Mouse (Mus musculus): Measurements from ENCODE around the gene Rad50.

Rad50 gene

GRCm38 (mm10) chr11:53698521-53698920 is 8.6 kb downstream of the Rad50 start:
- in situ Hi-C loops (cut with MboI): no loop called here

DNA sequence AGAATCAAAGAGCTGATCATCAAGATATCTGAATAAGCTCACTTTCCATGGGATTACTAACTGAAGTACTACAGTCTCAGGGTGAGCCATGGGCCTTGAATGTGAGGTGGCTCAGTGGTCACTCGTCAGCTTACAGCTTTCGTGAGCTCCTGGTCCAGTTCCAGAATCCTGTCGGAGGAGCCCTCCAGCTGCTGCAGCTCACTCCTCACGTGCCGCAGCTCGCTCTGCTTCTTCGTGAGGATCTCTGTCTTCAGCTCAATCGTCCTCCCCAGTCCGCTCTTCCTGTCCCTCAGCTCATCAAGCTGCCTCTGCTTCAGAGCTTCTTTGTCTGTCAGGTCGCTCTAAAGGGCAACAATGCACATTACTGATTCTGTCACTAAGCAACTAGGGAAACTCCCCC is 15.1 kb downstream of the Rad50 start:
- in situ Hi-C loops (cut with MboI): no loop called here

DNA sequence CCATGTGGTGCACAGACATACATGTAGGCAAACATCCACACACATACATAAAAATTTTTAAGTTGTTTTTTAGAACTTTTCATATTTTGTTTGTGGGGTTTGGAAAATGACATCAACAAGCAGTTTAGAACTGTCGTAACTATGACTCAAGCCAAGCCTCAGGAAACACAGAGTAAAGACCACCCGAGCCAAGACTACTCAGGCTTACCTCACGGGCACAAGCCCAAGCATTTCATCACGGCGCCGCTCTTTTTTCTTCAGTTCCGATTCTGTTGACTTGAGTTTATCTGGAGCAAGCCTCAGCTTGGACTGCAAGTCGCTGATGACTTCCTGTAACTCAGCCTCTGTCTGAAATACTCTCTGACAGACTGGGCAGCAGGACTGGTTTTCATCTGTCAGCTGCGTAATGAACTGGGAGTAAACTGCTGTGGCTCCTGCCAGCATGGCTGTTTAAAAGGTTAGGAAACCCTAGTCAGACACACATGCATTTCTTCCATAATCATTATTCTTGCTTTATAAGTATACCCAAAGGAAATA is 24.1 kb downstream of the Rad50 start:
- in situ Hi-C loops (cut with MboI): no loop called here

DNA sequence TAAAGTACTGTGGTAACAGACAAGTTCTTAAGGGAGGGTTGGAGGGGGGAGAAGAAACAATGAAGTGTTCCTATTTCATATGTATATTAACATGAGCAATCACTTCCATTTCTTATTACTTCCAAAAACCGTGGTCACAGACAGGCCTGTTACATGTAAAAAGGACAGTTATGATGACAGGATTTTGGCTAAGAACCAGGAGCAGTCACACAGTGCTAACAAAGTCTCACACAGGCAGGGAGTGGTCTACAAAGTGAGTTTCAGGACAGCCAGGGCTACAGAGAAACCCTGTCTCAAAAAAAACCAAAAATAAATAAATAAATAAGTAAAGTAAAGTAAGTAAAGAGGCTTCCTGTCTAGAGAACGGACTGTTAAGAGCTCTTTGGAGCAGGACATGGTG is 24.9 kb downstream of the Rad50 start:
- in situ Hi-C loops (cut with MboI): no loop called here

DNA sequence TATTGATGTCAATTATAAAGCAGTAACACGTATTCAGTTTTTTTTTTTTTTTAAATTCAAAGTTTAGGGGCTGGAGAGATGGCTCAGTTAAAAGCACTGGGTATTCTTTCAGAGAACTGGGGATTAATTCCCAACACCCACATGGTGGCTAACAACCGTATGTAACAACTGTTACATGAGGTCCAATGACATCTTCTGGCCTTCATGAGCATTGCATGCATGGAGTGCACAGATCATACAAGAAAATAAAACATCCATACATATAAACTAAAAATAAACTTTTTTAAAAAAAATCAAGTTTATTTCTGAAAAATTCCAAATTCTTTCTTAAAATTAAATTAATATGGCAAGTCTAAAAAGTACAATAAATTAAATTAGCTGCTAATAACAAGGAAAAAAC is 25.4 kb downstream of the Rad50 start:
- in situ Hi-C loops (cut with MboI): no loop called here

DNA sequence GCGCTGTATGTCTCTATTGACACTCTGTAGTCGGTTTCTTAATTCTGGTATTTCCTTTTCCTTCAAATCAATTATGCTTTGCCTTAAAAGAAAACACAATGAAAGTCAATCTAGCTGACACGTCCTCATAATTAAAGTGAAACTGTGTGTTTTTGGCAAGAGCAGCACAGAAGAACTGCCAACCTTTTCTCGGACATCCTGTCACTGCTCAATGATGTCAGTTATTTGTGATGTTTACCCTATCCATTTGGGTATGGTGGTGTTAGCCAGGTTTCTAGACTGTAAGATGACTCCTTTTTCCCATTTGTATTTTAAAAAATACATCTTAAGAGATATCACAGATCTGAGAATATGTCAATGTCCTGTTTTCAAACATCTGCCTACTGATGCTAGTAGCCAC is 27.0 kb downstream of the Rad50 start:
- in situ Hi-C loops (cut with MboI): no loop called here

- in situ Hi-C loops (cut with MboI): no loop called here
Observed at GRCm38 (mm10) chr11:53671414-53671813, 35.7 kb downstream of the Rad50 start.

DNA sequence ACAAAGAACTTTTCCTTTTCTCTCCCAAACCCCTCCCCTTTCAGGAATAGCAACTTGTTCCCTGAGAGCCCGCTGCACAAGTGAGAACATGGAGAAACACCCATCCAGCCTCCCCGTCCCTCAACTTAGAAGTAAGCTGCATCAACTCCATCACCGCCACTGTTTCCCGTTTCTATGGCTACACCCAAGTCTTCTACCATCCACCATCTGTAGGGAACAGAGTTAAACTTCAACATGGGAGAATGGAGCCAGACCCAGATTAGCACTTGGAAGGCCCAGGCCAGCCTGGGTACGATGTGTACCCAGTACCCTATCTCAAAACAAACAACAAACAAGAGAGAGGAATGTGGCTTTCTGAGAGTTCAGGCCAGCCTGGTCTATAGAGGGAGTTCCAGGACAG is 43.0 kb downstream of the Rad50 start:
- in situ Hi-C loops (cut with MboI): no loop called here

- in situ Hi-C loops (cut with MboI): no loop called here
Observed at GRCm38 (mm10) chr11:53662794-53663674, 44.1 kb downstream of the Rad50 start.

- in situ Hi-C loops (cut with MboI): no loop called here
Observed at GRCm38 (mm10) chr11:53657828-53658227, 49.3 kb downstream of the Rad50 start.

- in situ Hi-C loops (cut with MboI): no loop called here
Observed at GRCm38 (mm10) chr11:53657381-53657780, 49.7 kb downstream of the Rad50 start.

GRCm38 (mm10) chr11:53656558-53657202 is 50.4 kb downstream of the Rad50 start:
- in situ Hi-C loops (cut with MboI): no loop called here

- in situ Hi-C loops (cut with MboI): no loop called here
Observed at GRCm38 (mm10) chr11:53655043-53655442, 52.1 kb downstream of the Rad50 start.

DNA sequence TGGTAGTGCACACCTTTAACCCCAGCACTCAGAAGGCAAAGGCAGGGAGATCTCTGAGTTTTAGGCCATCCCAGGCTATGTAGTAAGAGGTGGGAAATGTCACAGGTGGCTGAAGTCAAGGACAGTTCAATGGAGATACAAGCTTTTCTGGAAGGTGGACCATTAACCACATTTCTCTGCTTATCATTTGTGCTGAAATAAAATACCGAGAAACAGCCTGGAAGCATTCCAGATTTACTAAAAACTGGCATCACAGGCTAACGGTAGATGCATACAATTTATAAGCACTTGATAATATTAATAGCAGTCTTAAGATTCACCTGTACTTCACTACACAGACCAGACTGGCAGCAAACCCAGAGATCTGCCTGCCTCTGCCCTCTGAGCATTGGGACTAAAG is 54.7 kb downstream of the Rad50 start:
- in situ Hi-C loops (cut with MboI): no loop called here

- in situ Hi-C loops (cut with MboI): no loop called here
Observed at GRCm38 (mm10) chr11:53651441-53651840, 55.7 kb downstream of the Rad50 start.

DNA sequence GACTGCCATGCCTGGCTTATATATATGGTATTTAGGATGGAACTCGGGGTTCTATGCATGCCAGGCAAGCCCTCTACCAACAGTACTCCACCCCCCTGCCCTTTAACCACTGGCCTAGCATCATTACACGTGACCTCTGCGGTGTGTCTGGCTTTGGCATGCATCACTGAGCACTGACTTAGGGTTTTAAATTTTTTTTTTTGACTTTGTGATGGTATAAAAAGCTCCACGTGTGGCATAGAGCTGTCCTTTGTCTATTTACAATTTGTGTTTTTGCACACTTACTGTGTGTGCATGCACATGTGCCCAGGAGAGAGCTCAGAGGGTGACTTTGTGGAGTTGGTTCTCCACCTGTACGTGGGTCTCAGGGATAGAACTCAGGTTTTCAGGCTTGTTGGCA is 63.1 kb downstream of the Rad50 start:
- in situ Hi-C loops (cut with MboI): no loop called here

DNA sequence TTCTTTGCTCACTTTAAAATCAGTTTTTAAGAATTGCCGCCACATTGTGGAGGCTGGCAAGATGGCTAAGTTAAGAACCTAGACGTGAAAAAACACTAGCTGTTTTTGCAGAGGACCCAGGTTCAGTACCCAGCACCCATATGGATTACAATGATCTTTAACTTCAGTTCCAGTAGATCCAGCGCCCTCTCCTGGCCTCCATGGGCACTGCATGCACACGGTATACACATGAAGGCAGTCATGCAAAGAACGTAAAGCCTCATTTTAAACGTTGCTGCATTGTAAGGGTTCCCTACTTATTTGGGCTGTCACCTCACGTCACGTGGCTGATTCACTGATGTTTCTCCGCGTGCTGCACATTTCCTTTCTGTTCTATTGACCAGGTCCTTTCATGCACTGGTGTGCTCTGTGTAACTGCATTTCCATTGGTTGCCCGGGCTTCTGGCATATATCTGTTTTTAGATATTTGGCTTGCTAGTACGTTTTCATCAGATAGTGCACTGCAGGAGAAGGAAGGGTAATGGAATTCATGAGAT is 64.3 kb downstream of the Rad50 start:
- in situ Hi-C loops (cut with MboI): no loop called here

DNA sequence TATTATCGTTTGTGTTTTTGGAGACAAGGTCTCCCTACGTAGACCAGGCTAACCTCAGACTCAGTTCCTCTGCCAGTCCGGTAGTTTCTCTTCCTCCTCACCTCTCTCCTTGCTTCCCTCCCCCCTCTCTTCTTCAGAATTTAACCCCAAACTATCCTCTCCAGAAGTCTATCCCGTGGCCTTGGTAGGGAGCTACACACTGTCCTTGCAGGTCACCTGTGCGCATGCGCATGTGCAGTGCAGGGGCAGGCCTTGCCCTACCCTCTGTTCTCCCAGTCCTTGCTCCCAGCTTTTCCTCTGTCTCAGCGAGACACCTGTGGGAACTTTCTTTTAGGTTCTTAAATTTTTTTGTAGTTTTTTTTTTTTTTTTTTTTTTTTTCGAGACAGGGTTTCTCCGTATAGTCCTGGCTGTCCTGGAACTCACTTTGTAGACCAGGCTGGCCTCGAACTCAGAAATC is 69.3 kb downstream of the Rad50 start:
- in situ Hi-C loops (cut with MboI): no loop called here

- in situ Hi-C loops (cut with MboI): no loop called here
Observed at GRCm38 (mm10) chr11:53637046-53637802, 69.9 kb downstream of the Rad50 start.

GRCm38 (mm10) chr11:53636183-53636646 is 70.9 kb downstream of the Rad50 start:
- in situ Hi-C loops (cut with MboI): no loop called here

- in situ Hi-C loops (cut with MboI): no loop called here
Observed at GRCm38 (mm10) chr11:53635590-53636182, 71.4 kb downstream of the Rad50 start.

Measured in mature B cell (primary cell).